11 mouse cellular contexts compared by ENCODE assay signal in the genomic region with DNA sequence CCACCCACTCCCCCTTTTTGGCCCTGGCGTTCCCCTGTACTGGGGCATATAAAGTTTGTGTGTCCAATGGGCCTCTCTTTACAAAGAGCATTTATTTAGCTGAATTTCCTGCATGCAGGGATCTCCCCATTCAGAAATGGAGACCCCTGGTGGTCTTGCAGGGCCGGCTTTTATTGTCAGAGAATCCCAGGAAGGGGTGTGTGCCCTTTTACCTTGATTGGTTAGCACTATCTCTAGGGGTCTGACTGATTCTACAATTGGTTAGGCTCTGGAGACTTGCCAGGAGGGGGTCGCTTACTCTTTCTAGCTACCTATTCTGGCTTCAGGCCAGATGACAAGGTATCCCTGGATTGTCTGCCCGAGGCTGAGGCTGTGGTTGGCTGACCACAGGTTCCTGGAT.
DNase-seq lines count a peak whose midpoint lies in the region; ATAC-seq and TF ChIP-seq lines count a peak whose summit lies in the region.
"Had no signal": no experiment of that assay in that cellular context is flagged by ENCODE, and none has a peak within 500 bp of the region (broad histone marks: within the 10 kb centered on the region; RNA-seq: fewer than 3 reads in every experiment).

No protein-coding gene starts in this region.

- no peak overlapping the region for H3K4me3 ChIP-seq in lung, postnatal 0 days (ENCODE audit: low read depth, low read length)
- no peak overlapping the region for H3K4me3 ChIP-seq in hindbrain, postnatal 0 days (ENCODE audit: low read length)
- H3K4me3 ChIP-seq: embryonic facial prominence, embryonic 13.5 days had no signal

- peak; percentile 38 for DNase-seq in cerebellum, adult 9-10 months
- no peak for DNase-seq in cerebellum, adult 11-12 months
- no peak for DNase-seq in lung, postnatal 0 days (ENCODE audit: low spot score)
- DNase-seq in lung, postnatal 36 days = no peak
- DNase-seq in hindbrain, postnatal 0 days (ENCODE audit: low spot score) = peak; percentile 40
- peak; percentile 42 for DNase-seq in thymus, postnatal 25 days
- DNase-seq in left cerebral cortex, postnatal 36 days (ENCODE audit: low spot score in 2 of 2) = no peak
- DNase-seq in urinary bladder, adult 2 months (ENCODE audit: low spot score) = no peak
- DNase-seq: layer of hippocampus, postnatal 36 days; lung, postnatal 14 days had no signal

- H3K9ac ChIP-seq in lung, postnatal 0 days (replicated peaks; ENCODE audit: low read depth) = no peak overlapping the region
- no peak overlapping the region for H3K9ac ChIP-seq in hindbrain, postnatal 0 days (replicated peaks; ENCODE audit: low read length)
- H3K9ac ChIP-seq: embryonic facial prominence, embryonic 13.5 days had no signal

- 52% methylated on average over 4 of the region's 4 CpGs for WGBS in lung, postnatal 0 days
- 35% methylated on average over 4 of the region's 4 CpGs for WGBS in hindbrain, postnatal 0 days

- no peak for ATAC-seq in lung, postnatal 0 days
- peak; percentile 55; the same call in 1 of the 2 replicates for ATAC-seq in hindbrain, postnatal 0 days

- H3K4me1 ChIP-seq in lung, postnatal 0 days (ENCODE audit: insufficient read depth, low read depth, low read length) = no peaks in the 10 kb centered on the region
- no peaks in the 10 kb centered on the region for H3K4me1 ChIP-seq in hindbrain, postnatal 0 days (ENCODE audit: insufficient read depth, low read length)
- H3K4me1 ChIP-seq: embryonic facial prominence, embryonic 13.5 days had no signal

- no peak overlapping the region for H3K4me2 ChIP-seq in lung, postnatal 0 days (replicated peaks; ENCODE audit: low read depth, low read length)
- no peak overlapping the region for H3K4me2 ChIP-seq in hindbrain, postnatal 0 days (ENCODE audit: low read depth, low read length)
- H3K4me2 ChIP-seq: embryonic facial prominence, embryonic 13.5 days had no signal

- H3K27me3 ChIP-seq in lung, postnatal 0 days (replicated peaks; ENCODE audit: insufficient read depth, low read length) = no peaks in the 10 kb centered on the region
- H3K27me3 ChIP-seq in hindbrain, postnatal 0 days (ENCODE audit: insufficient read depth, low read length) = no peaks in the 10 kb centered on the region
- H3K27me3 ChIP-seq: embryonic facial prominence, embryonic 13.5 days had no signal

- intact Hi-C loops in left cerebral cortex, postnatal 36 days (cut with DNase I) = loop anchor here (5.0 kb wide), 1 partner anchor 141 kb away; a partner anchor contains a TSS

- TF ChIP-seq CTCF in lung, postnatal 0 days (IDR thresholded peaks at IDR 0.05) = 0 out of 2 replicates have a peak, but pooled peaks have one; percentile 12
- TF ChIP-seq CTCF in hindbrain, postnatal 0 days (IDR thresholded peaks at IDR 0.05; ENCODE audit: low read depth) = peak; percentile 46

- no peak for TF ChIP-seq EP300 in lung, postnatal 0 days (IDR thresholded peaks at IDR 0.05)

- no peak overlapping the region for H3K27ac ChIP-seq in lung, postnatal 0 days (ENCODE audit: low read length)
- H3K27ac ChIP-seq in hindbrain, postnatal 0 days = no peak overlapping the region
- H3K27ac ChIP-seq: embryonic facial prominence, embryonic 13.5 days had no signal

- H3K9me3 ChIP-seq in lung, postnatal 0 days (ENCODE audit: low read length) = no peaks in the 10 kb centered on the region
- H3K9me3 ChIP-seq in hindbrain, postnatal 0 days (ENCODE audit: low read length) = no peaks in the 10 kb centered on the region
- H3K9me3 ChIP-seq: embryonic facial prominence, embryonic 13.5 days had no signal

- no peaks in the 10 kb centered on the region for H3K36me3 ChIP-seq in lung, postnatal 0 days (ENCODE audit: insufficient read depth, low read length)
- H3K36me3 ChIP-seq in hindbrain, postnatal 0 days (ENCODE audit: insufficient read depth, low read length) = no peaks in the 10 kb centered on the region
- H3K36me3 ChIP-seq: embryonic facial prominence, embryonic 13.5 days had no signal

Comparison
In these comparisons a context has a peak if more than half of its experiments do, and no peak if none do; other contexts are left out.
1. DNase-seq: peak in cerebellum, adult 9-10 months (single experiment), hindbrain, postnatal 0 days (single experiment) and thymus, postnatal 25 days (single experiment); none in cerebellum, adult 11-12 months (single experiment), lung, postnatal 0 days (single experiment), lung, postnatal 36 days (single experiment), left cerebral cortex, postnatal 36 days (0 of 2) and urinary bladder, adult 2 months (single experiment).